Mouse (Mus musculus) heart, embryonic 11.5 days (tissue): ENCODE data around the gene Itgbl1. TPM values are rescaled to one million over a fixed set of nuclear protein-coding genes. Genes with fewer than 3 reads are reported as not detected.
A peak's percentile ranks its signal among the peaks of the same experiment; 100 is the strongest.

Source experiments
- ATAC-seq: fragments of 200-750 bp; cut with Nextera tagmentation; replicated peaks from 2 replicates; pipeline ENCODE4 v1.8.0; 2017; ENCODE audit warnings: moderate library complexity; ENCODE audit not compliant: insufficient number of reproducible peaks, low FRiP score, low TSS enrichment
- H3K27ac ChIP-seq: fragments of 300-500 bp; sonication (generic); 2 replicates; pipeline ENCODE4 v1.5.1; 2014; ENCODE audit warnings: mild to moderate bottlenecking, low read depth, low read length
- H3K27me3 ChIP-seq: fragments of 300-500 bp; sonication (generic); 2 replicates; pipeline ENCODE4 v1.6.1; 2014; ENCODE audit warnings: mild to moderate bottlenecking, low read length, mixed read lengths; ENCODE audit not compliant: control insufficient read depth, insufficient read depth
- H3K36me3 ChIP-seq: fragments of 300-500 bp; sonication (generic); 2 replicates; pipeline ENCODE4 v1.6.1; 2014; ENCODE audit warnings: mild to moderate bottlenecking, low read length, moderate library complexity, mixed read lengths; ENCODE audit not compliant: control insufficient read depth, insufficient read depth
- H3K4me1 ChIP-seq: fragments of 300-500 bp; sonication (generic); 2 replicates; pipeline ENCODE4 v1.6.1; 2014; ENCODE audit warnings: low read length; ENCODE audit not compliant: control insufficient read depth, insufficient read depth
- H3K4me2 ChIP-seq: fragments of 300-500 bp; sonication (generic); 2 replicates; pipeline ENCODE4 v1.6.1; 2014; ENCODE audit warnings: mild to moderate bottlenecking, moderate library complexity
- H3K4me3 ChIP-seq: fragments of 300-500 bp; sonication (generic); 2 replicates; pipeline ENCODE4 v1.5.1; 2014; ENCODE audit warnings: low read depth, low read length
- H3K9ac ChIP-seq: fragments of 300-500 bp; sonication (generic); 2 replicates; pipeline ENCODE4 v1.6.1; 2014; ENCODE audit warnings: mild to moderate bottlenecking, low read depth, low read length, moderate library complexity
- H3K9me3 ChIP-seq: fragments of 300-500 bp; sonication (generic); replicated peaks from 2 replicates; pipeline ENCODE4 v1.6.1; 2016; ENCODE audit warnings: low read length; ENCODE audit not compliant: control insufficient read depth
- WGBS: fragments of 180-500 bp; shearing (Covaris S2); extraction: QIAGEN DNeasy Blood & Tissue Kit; methylation state at CpG from one replicate; pipeline ENCODE4 v1.1.7; 2014; ENCODE audit not compliant: insufficient replicate concordance; 5-methylcytosine and 5-hydroxymethylcytosine counted together
- polyA plus RNA-seq: library from polyadenylated mRNA; unstranded; fragments of >200 nt; fragmentation: Nextera tagmentation; extraction: Ambion mirVana; gene quantifications from 2 replicates; pipeline ENCODE4 v1.2.1, GENCODE M21; 2014

Itgbl1 gene
- polyA plus RNA-seq, 1 experiment from 2014 or later: 0.43 TPM

- H3K27ac ChIP-seq: no peak overlapping the region
- no peak; the same call in 1 of the 2 replicates for ATAC-seq
- no peak overlapping the region for H3K4me3 ChIP-seq
- no peaks in the 10 kb centered on the region for H3K4me1 ChIP-seq
- no peaks in the 10 kb centered on the region for H3K27me3 ChIP-seq
- H3K36me3 ChIP-seq: no peaks in the 10 kb centered on the region
- H3K9ac ChIP-seq: no peak overlapping the region
- no peaks in the 10 kb centered on the region for H3K9me3 ChIP-seq
- WGBS: 59% methylated on average over 2 of the region's 2 CpGs
- no peak overlapping the region for H3K4me2 ChIP-seq
These were observed 18.3 kb downstream of the Itgbl1 start for GRCm38 (mm10) chr14:123678091-123678490.

- no peaks in the 10 kb centered on the region for H3K9me3 ChIP-seq
- H3K4me3 ChIP-seq: no peak overlapping the region
- no peaks in the 10 kb centered on the region for H3K4me1 ChIP-seq
- no peak for ATAC-seq
- no peaks in the 10 kb centered on the region for H3K27me3 ChIP-seq
- H3K4me2 ChIP-seq: no peak overlapping the region
- H3K36me3 ChIP-seq: no peaks in the 10 kb centered on the region
- no peak overlapping the region for H3K27ac ChIP-seq
- no peak overlapping the region for H3K9ac ChIP-seq
These were observed 55.0 kb downstream of the Itgbl1 start for GRCm38 (mm10) chr14:123714751-123715150.

DNA sequence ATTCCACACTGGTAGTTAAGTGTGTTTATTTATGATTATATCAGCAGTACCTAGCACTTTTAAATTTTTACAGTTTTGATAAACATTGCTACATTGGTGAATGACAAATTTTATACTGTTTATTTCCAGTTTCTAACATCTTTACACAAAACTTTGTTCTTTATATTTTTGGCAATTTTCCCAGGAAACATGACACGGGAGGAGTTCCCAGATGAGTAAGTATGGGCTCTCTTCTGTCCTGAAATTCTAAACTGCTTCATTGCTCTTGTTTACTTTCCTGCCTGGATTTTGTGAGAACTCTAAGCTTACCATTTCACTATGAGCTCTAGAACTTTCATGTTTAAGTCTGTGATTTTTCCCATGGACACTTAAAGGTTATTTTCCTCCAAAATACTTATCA lies 82.3 kb downstream of the Itgbl1 start:
- H3K4me2 ChIP-seq: no peak overlapping the region
- no peak overlapping the region for H3K27ac ChIP-seq
- ATAC-seq: no peak
- no peaks in the 10 kb centered on the region for H3K36me3 ChIP-seq
- no peaks in the 10 kb centered on the region for H3K27me3 ChIP-seq
- WGBS: 81% methylated on average over 1 of the region's 1 CpGs
- no peak overlapping the region for H3K4me3 ChIP-seq
- no peak overlapping the region for H3K9ac ChIP-seq
- no peaks in the 10 kb centered on the region for H3K4me1 ChIP-seq
- no peaks in the 10 kb centered on the region for H3K9me3 ChIP-seq

DNA sequence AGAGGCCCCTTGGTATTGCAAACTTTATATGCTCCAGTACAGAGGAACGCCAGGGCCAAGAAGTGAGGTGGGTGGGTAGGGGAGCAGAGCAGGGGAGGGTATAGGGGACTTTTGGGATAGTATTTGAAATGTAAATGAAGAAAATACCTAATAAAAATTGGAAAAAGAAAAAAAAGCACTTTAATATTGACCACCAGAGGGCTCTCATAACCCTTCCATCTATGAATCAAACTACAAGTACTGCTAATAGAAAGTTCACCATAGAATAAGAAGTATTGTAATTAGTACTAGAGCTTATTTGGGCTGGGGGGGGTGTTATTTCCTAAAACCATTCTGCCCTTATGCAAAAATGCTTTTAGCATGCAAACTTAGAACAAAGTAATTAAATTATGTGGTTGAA lies 91.2 kb downstream of the Itgbl1 start:
- Histone ChIP-seq H3K9me3 (no peaks in the 10 kb centered on the region), H3K9ac (no peak overlapping the region), H3K4me2 (no peak overlapping the region), H3K27me3 (no peaks in the 10 kb centered on the region), H3K27ac (no peak overlapping the region), H3K36me3 (no peaks in the 10 kb centered on the region), H3K4me1 (no peaks in the 10 kb centered on the region), H3K4me3 (no peak overlapping the region)
- no peak for ATAC-seq
- WGBS: 52% methylated on average over 1 of the region's 1 CpGs

DNA sequence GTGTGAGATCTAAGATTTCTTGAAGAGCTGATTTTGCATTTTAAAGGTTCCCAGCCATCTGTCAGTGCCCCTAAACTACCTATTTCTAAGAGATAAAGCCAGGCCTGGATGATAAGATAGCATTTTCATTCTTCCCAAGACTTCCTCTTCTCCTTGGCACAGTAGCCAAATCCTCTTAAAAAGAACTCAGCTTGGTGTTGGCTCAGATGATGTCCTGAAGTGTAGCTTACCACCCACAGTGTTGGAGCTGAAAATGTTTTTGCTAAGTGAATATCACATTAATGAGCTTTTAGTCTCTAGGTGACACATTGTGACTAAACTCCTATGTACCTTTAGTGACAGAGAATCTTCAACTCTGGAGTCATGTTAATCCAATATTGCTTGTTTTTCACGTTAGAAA lies 99.8 kb downstream of the Itgbl1 start:
- Histone ChIP-seq H3K36me3 (no peaks in the 10 kb centered on the region), H3K27me3 (no peaks in the 10 kb centered on the region), H3K4me3 (no peak overlapping the region), H3K4me1 (no peaks in the 10 kb centered on the region), H3K4me2 (no peak overlapping the region), H3K9me3 (no peaks in the 10 kb centered on the region), H3K9ac (no peak overlapping the region), H3K27ac (no peak overlapping the region)
- ATAC-seq: no peak
- 63% methylated on average over 1 of the region's 1 CpGs for WGBS

- Histone ChIP-seq H3K4me3 (no peak overlapping the region), H3K27me3 (no peaks in the 10 kb centered on the region), H3K4me2 (no peak overlapping the region), H3K36me3 (no peaks in the 10 kb centered on the region), H3K9me3 (no peaks in the 10 kb centered on the region), H3K9ac (no peak overlapping the region), H3K4me1 (no peaks in the 10 kb centered on the region), H3K27ac (no peak overlapping the region)
- WGBS: 74% methylated on average over 4 of the region's 4 CpGs
- ATAC-seq: no peak
These were observed 100.3 kb downstream of the Itgbl1 start for GRCm38 (mm10) chr14:123760079-123760478.

DNA sequence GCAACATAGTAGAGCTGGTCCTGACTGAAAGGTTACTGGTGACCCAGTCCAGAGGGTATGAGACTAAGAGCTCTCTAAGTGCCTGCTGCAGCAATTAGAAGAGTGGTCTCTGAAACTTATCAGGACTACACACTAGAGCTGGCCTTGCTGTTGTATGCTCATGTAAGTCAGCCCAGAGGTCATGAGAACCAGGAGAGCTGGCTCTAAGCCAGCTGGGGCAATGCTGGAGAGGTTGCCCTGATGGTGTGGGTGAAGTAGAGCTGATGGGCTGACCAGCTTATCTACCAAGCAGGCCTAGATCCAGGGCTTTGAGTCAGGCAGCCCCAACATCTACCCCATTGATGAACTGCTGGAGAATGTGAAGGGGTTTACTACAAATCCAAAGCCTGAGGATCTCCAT lies 142.0 kb downstream of the Itgbl1 start:
- no peaks in the 10 kb centered on the region for H3K4me1 ChIP-seq
- no peak overlapping the region for H3K9ac ChIP-seq
- H3K36me3 ChIP-seq: no peaks in the 10 kb centered on the region
- H3K4me3 ChIP-seq: no peak overlapping the region
- no peaks in the 10 kb centered on the region for H3K9me3 ChIP-seq
- ATAC-seq: peak; percentile 59
- H3K4me2 ChIP-seq: no peak overlapping the region
- no peaks in the 10 kb centered on the region for H3K27me3 ChIP-seq
- H3K27ac ChIP-seq: no peak overlapping the region

DNA sequence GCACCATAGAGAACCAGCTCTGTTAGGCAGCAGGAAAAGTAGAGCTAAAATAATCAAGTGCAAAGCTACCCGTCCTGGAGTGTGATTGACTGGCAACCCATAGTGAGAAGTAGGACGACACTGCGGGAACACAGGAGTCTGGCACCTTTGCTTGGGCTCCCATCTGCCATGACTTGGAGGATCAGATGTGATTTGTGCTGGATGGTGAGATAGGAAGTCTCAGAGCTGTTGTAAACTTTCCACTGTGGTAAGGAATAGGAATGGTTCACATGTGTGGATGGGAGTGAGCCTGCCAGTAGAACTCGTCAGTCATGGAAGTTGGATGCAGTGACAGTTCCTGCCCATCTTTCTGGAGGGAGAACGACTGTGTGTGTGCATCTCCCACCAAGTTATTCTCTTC lies 177.9 kb downstream of the Itgbl1 start:
- no peak overlapping the region for H3K4me3 ChIP-seq
- 66% methylated on average over 5 of the region's 5 CpGs for WGBS
- H3K9ac ChIP-seq: no peak overlapping the region
- no peak overlapping the region for H3K4me2 ChIP-seq
- no peak for ATAC-seq
- no peaks in the 10 kb centered on the region for H3K4me1 ChIP-seq
- no peak overlapping the region for H3K27ac ChIP-seq
- no peaks in the 10 kb centered on the region for H3K27me3 ChIP-seq
- H3K9me3 ChIP-seq: no peaks in the 10 kb centered on the region
- H3K36me3 ChIP-seq: no peaks in the 10 kb centered on the region

DNA sequence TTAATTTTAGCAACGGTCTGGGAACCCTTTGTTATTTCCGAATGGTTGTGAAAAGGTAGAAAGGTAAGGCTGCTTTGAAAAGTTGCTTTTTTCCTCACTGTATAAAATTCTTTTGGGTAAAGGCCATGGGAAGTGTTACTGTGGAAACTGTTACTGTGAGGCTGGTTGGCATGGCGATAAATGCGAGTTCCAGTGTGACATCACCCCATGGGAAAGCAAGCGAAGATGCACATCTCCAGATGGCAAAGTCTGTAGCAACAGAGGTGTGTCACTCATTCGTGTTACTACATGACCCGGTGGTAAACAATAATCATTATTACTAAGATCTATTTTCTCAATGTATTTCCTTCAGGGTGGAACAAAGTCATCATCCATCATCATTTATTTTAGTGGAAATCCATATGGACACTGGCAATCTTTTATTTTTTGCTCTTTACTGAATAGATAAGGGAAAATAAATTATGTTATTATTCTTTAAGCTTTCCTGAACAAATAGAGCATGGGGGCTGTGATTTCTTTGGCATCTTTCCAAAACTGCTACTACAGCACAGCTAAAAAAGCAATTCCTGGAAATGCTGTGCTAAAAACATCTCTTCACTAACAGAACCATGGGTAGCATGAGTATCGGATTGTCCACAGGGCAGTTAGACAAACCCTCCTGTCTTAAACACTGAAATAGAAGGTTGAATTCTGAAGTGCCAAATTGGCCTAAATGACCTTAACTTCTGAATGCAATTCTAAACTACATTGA lies 184.1 kb downstream of the Itgbl1 start:
- Histone ChIP-seq H3K9me3 (no peaks in the 10 kb centered on the region), H3K27ac (no peak overlapping the region), H3K4me3 (no peak overlapping the region), H3K4me2 (no peak overlapping the region), H3K9ac (no peak overlapping the region), H3K27me3 (no peaks in the 10 kb centered on the region), H3K4me1 (no peaks in the 10 kb centered on the region), H3K36me3 (no peaks in the 10 kb centered on the region)
- 69% methylated on average over 8 of the region's 8 CpGs for WGBS
- ATAC-seq: no peak
